Mouse (Mus musculus) myocyte (in vitro differentiated cells): ENCODE data around the gene Inafm2.

Experiments
- CEBPB ChIP-seq: IDR thresholded peaks from 2 replicates; pipeline ENCODE4 v1.6.1; 2011; ENCODE audit warnings: mild to moderate bottlenecking, moderate library complexity; ENCODE audit not compliant: poor library complexity, insufficient read depth, severe bottlenecking
- E2F4 ChIP-seq: IDR thresholded peaks from one replicate; pipeline ENCODE4 v1.6.1; 2011; ENCODE audit warnings: mild to moderate bottlenecking, control low read depth, moderate library complexity; ENCODE audit not compliant: insufficient read depth
- MAX ChIP-seq: IDR thresholded peaks from one replicate; pipeline ENCODE4 v1.6.1; 2011; ENCODE audit warnings: low read depth, mild to moderate bottlenecking, control low read depth
- MYOD1 ChIP-seq, 3 experiments: IDR thresholded peaks; one replicate each; pipeline ENCODE4 v1.6.1; 2011; ENCODE audit warnings: control low read depth in 2 of 3, low read depth in 2 of 3, mild to moderate bottlenecking in 2 of 3, moderate library complexity in 1 of 3; ENCODE audit not compliant: insufficient read length in 2 of 3, control insufficient read depth in 1 of 3
- MYOG ChIP-seq, 3 experiments: IDR thresholded peaks; one replicate each; pipeline ENCODE4 v1.6.1; 2011; ENCODE audit warnings: control low read depth in 2 of 3, low read depth in 2 of 3, mild to moderate bottlenecking in 2 of 3; ENCODE audit not compliant: insufficient read length in 2 of 3, control insufficient read depth in 1 of 3, insufficient read depth in 1 of 3
- POLR2A ChIP-seq: IDR thresholded peaks from one replicate; pipeline ENCODE4 v1.6.1; 2011; ENCODE audit warnings: low read depth, mild to moderate bottlenecking, control low read depth, moderate library complexity; ENCODE audit not compliant: insufficient read length
- POLR2AphosphoS2 ChIP-seq: IDR thresholded peaks from one replicate; pipeline ENCODE4 v1.6.1; 2011; ENCODE audit warnings: low read depth, control low read depth; ENCODE audit not compliant: insufficient read length
- REST ChIP-seq: IDR thresholded peaks from one replicate; pipeline ENCODE4 v1.6.1; 2011; ENCODE audit warnings: mild to moderate bottlenecking, control low read depth, moderate library complexity; ENCODE audit not compliant: insufficient read depth, insufficient read length
- SRF ChIP-seq: IDR thresholded peaks from one replicate; pipeline ENCODE4 v1.6.1; 2011; ENCODE audit warnings: low read depth; ENCODE audit not compliant: control insufficient read depth, insufficient read length
- TCF12 ChIP-seq: IDR thresholded peaks from one replicate; pipeline ENCODE4 v1.6.1; 2011; ENCODE audit warnings: mild to moderate bottlenecking, control low read depth; ENCODE audit not compliant: poor library complexity, insufficient read depth, severe bottlenecking
- TCF3 ChIP-seq: IDR thresholded peaks from one replicate; pipeline ENCODE4 v1.6.1; 2011; ENCODE audit warnings: low read depth, control low read depth; ENCODE audit not compliant: insufficient read length
- USF1 ChIP-seq: IDR thresholded peaks from one replicate; pipeline ENCODE4 v1.6.1; 2011; ENCODE audit warnings: low read depth, mild to moderate bottlenecking, control low read depth, moderate library complexity

- no peak for TF ChIP-seq POLR2A
- TF ChIP-seq TCF3, result no peak
- no peak for TF ChIP-seq USF1
- no peak for TF ChIP-seq SRF
- no peak for TF ChIP-seq TCF12
- TF ChIP-seq CEBPB, result no peak
- TF ChIP-seq REST, result no peak
- TF ChIP-seq MYOD1 (IDR thresholded peaks at IDR 0.05; ENCODE audit: control insufficient read depth in 1 of 3, insufficient read length in 2 of 3, low read depth in 2 of 3), result no peak
- TF ChIP-seq E2F4, result no peak
- no peak for TF ChIP-seq MAX
- TF ChIP-seq POLR2AphosphoS2, result no peak
- TF ChIP-seq MYOG (IDR thresholded peaks at IDR 0.05; ENCODE audit: control insufficient read depth in 1 of 3, insufficient read depth in 1 of 3, insufficient read length in 2 of 3, low read depth in 2 of 3), result no peak
Measured at GRCm38 (mm10) chr2:118751896-118752791, 6.6 kb downstream of the Inafm2 start.
